Mouse (Mus musculus): ENCODE results near the gene Clmn.

The Clmn gene

GRCm38 (mm10) chr12:104880367-104880766 is 15.5 kb upstream of the Clmn start:
- DNase-seq (ENCODE audit: low spot score in 2 of 2) = no peak

GRCm38 (mm10) chr12:104879577-104879989 is 14.7 kb upstream of the Clmn start:
- DNase-seq (ENCODE audit: low spot score in 2 of 2) = no peak

GRCm38 (mm10) chr12:104876053-104876452 is 11.2 kb upstream of the Clmn start:
- DNase-seq (ENCODE audit: low spot score in 2 of 2) = no peak

GRCm38 (mm10) chr12:104871987-104872386 is 7.1 kb upstream of the Clmn start:
- DNase-seq (ENCODE audit: low spot score in 2 of 2) = no peak

- DNase-seq (ENCODE audit: low spot score in 2 of 2) = no peak
Observed at GRCm38 (mm10) chr12:104869737-104870136, 4.9 kb upstream of the Clmn start.

GRCm38 (mm10) chr12:104868430-104868829 is 3.6 kb upstream of the Clmn start:
- DNase-seq (ENCODE audit: low spot score in 2 of 2) = no peak

- DNase-seq (ENCODE audit: low spot score in 2 of 2) = no peak
Observed at GRCm38 (mm10) chr12:104867851-104868250, 3.0 kb upstream of the Clmn start.

GRCm38 (mm10) chr12:104865166-104865535 is 275 bp upstream of the Clmn start:
- DNase-seq (ENCODE audit: low spot score in 2 of 2) = no peak

GRCm38 (mm10) chr12:104863653-104864052 is 1.2 kb downstream of the Clmn start:
- no peak for DNase-seq (ENCODE audit: low spot score in 2 of 2)

- no peak for DNase-seq (ENCODE audit: low spot score in 2 of 2)
Observed at GRCm38 (mm10) chr12:104859140-104859539, 5.7 kb downstream of the Clmn start.

- DNase-seq (ENCODE audit: low spot score in 2 of 2) = no peak
Observed at GRCm38 (mm10) chr12:104858732-104859131, 6.1 kb downstream of the Clmn start.

- DNase-seq (ENCODE audit: low spot score in 2 of 2) = no peak
Observed at GRCm38 (mm10) chr12:104857614-104858013, 7.3 kb downstream of the Clmn start.

GRCm38 (mm10) chr12:104856540-104856939 is 8.3 kb downstream of the Clmn start:
- DNase-seq (ENCODE audit: low spot score in 2 of 2) = no peak

GRCm38 (mm10) chr12:104855548-104855947 is 9.3 kb downstream of the Clmn start:
- no peak for DNase-seq (ENCODE audit: low spot score in 2 of 2)

- no peak for DNase-seq (ENCODE audit: low spot score in 2 of 2)
Observed at GRCm38 (mm10) chr12:104854826-104855225, 10.1 kb downstream of the Clmn start.

- no peak for DNase-seq (ENCODE audit: low spot score in 2 of 2)
Observed at GRCm38 (mm10) chr12:104853374-104853773, 11.5 kb downstream of the Clmn start.

- peak; percentile 64 to 75 for DNase-seq (ENCODE audit: low spot score in 2 of 2)
Observed at GRCm38 (mm10) chr12:104851711-104852508, 13.0 kb downstream of the Clmn start.

- DNase-seq (ENCODE audit: low spot score in 2 of 2) = no peak
Observed at GRCm38 (mm10) chr12:104850119-104850518, 14.8 kb downstream of the Clmn start.

GRCm38 (mm10) chr12:104848667-104849066 is 16.2 kb downstream of the Clmn start:
- DNase-seq (ENCODE audit: low spot score in 2 of 2) = no peak

GRCm38 (mm10) chr12:104847227-104847626 is 17.6 kb downstream of the Clmn start:
- no peak for DNase-seq (ENCODE audit: low spot score in 2 of 2)

GRCm38 (mm10) chr12:104845707-104846106 is 19.2 kb downstream of the Clmn start:
- no peak for DNase-seq (ENCODE audit: low spot score in 2 of 2)

GRCm38 (mm10) chr12:104844989-104845388 is 19.9 kb downstream of the Clmn start:
- DNase-seq (ENCODE audit: low spot score in 2 of 2) = no peak

- DNase-seq (ENCODE audit: low spot score in 2 of 2) = no peak
Observed at GRCm38 (mm10) chr12:104844279-104844678, 20.6 kb downstream of the Clmn start.

- DNase-seq (ENCODE audit: low spot score in 2 of 2) = no peak
Observed at GRCm38 (mm10) chr12:104841256-104841655, 23.6 kb downstream of the Clmn start.
